Mouse (Mus musculus) lung, embryonic 15.5 days (tissue): ENCODE measurements around the gene Trafd1. TPM values are rescaled to one million over a fixed set of nuclear protein-coding genes. Genes with fewer than 3 reads are reported as not detected.

Experiments used
- ATAC-seq: fragments of 200-750 bp; cut with Nextera tagmentation; 2 replicates; pipeline ENCODE4 v1.8.0; 2017; ENCODE audit warnings: moderate number of reproducible peaks, borderline replicate concordance; ENCODE audit not compliant: low FRiP score, low TSS enrichment; ENCODE audit errors: extremely low read depth
- H3K27ac ChIP-seq: fragments of 300-500 bp; sonication (generic); 2 replicates; pipeline ENCODE4 v1.5.1; 2015; ENCODE audit warnings: moderate library complexity, mild to moderate bottlenecking, inconsistent platforms
- H3K27me3 ChIP-seq: fragments of 300-500 bp; sonication (generic); 2 replicates; pipeline ENCODE4 v1.6.1; 2015; ENCODE audit warnings: inconsistent platforms
- H3K36me3 ChIP-seq: fragments of 300-500 bp; sonication (generic); 2 replicates; pipeline ENCODE4 v1.6.1; 2015; ENCODE audit warnings: inconsistent platforms
- H3K4me1 ChIP-seq: fragments of 300-500 bp; sonication (generic); 2 replicates; pipeline ENCODE4 v1.6.1; 2015; ENCODE audit warnings: inconsistent platforms
- H3K4me2 ChIP-seq: fragments of 300-500 bp; sonication (generic); 2 replicates; pipeline ENCODE4 v1.6.1; 2015; ENCODE audit warnings: inconsistent platforms, mild to moderate bottlenecking, moderate library complexity
- H3K4me3 ChIP-seq: fragments of 300-500 bp; sonication (generic); 2 replicates; pipeline ENCODE4 v1.5.1; 2015; ENCODE audit warnings: mild to moderate bottlenecking, inconsistent platforms
- H3K9ac ChIP-seq: fragments of 300-500 bp; sonication (generic); 2 replicates; pipeline ENCODE4 v1.6.1; 2015; ENCODE audit warnings: inconsistent platforms
- H3K9me3 ChIP-seq: fragments of 300-500 bp; sonication (generic); 2 replicates; pipeline ENCODE4 v1.6.1; 2016; ENCODE audit warnings: inconsistent platforms
- WGBS: fragments of 180-500 bp; shearing (Covaris S2); methylation state at CpG from one replicate; pipeline ENCODE4 v1.1.7; 2015; 5-methylcytosine and 5-hydroxymethylcytosine counted together
- polyA plus RNA-seq: library from polyadenylated mRNA; unstranded; fragments of >200 nt; fragmentation: Nextera tagmentation; extraction: Ambion mirVana; gene quantifications from 2 replicates; pipeline ENCODE4 v1.2.1, GENCODE M21; 2015

Gene Trafd1
- polyA plus RNA-seq, 1 experiment from 2014 or later, result 77.6 TPM

DNA sequence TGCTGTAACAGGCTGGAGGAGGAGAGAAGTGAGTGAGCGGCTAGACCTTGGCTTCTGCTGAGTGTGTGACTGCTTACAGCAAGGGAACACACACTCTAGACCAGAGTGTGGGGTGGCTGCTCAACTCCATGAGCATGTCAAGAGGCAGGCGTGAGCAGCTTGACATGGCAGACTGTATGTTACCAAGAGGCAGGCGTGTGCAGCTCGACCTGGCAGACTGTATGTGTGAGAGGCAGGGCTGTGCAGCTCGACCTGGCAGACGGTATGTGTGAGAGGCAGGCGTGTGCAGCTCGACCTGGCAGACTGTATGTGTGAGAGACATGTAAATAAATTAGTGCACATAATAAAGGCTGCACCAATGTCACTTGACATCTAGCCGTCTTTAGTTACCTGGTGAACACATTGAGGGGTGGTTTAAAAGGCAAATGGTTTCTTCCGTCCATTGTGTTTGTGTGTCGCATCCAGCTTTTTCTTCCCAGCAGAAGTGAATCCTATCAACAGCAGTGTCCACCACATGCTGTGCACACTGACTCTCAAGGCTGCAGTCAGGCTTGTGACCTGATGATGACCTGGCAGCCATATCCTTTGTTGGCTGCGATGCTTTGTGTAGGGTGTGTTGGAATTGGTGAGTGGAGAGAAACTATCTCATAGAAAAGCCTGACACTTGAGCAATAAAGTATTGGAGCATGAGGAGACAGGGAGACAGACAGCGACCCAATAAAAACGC, 59.2 kb downstream of the Trafd1 start:
- no peak for ATAC-seq
- 85% methylated on average over 14 of the region's 14 CpGs for WGBS
- no peak overlapping the region for H3K9ac ChIP-seq
- H3K36me3 ChIP-seq, result peaks cover 69% of the 10 kb centered on the region
- no peak overlapping the region for H3K4me3 ChIP-seq
- no peaks in the 10 kb centered on the region for H3K4me1 ChIP-seq
- no peak overlapping the region for H3K27ac ChIP-seq
- no peaks in the 10 kb centered on the region for H3K9me3 ChIP-seq
- H3K27me3 ChIP-seq, result no peaks in the 10 kb centered on the region
- H3K4me2 ChIP-seq, result no peak overlapping the region

Other genes with a start within 250 kb of the Trafd1 start
- 20.8 and 21.3 TPM in 2 replicates for gene Ptpn11, start 194.2 kb downstream of the Trafd1 start, polyA plus RNA-seq
- gene Rpl6, start 181.2 kb downstream of the Trafd1 start, polyA plus RNA-seq, result 563 and 602 TPM in 2 replicates
- gene Hectd4, start 165.4 kb downstream of the Trafd1 start, polyA plus RNA-seq, result 4.4 and 4.7 TPM in 2 replicates
- 38.0 and 39.4 TPM in 2 replicates for gene Naa25, start 12.3 kb upstream of the Trafd1 start, polyA plus RNA-seq
- gene Tmem116, start 66.3 kb upstream of the Trafd1 start, polyA plus RNA-seq, result 1.8 and 2.3 TPM in 2 replicates
- gene Erp29, start 66.9 kb upstream of the Trafd1 start, polyA plus RNA-seq, result 146 and 149 TPM in 2 replicates
- not detected in 2 replicates for gene Adam1b, start 117.8 kb upstream of the Trafd1 start, polyA plus RNA-seq
- 1.1 and 1.5 TPM in 2 replicates for gene Adam1a, start 159.8 kb upstream of the Trafd1 start, polyA plus RNA-seq
- not detected in 2 replicates for gene Gm42878, start 159.8 kb upstream of the Trafd1 start, polyA plus RNA-seq
- 48.2 and 49.2 TPM in 2 replicates for gene Mapkapk5, start 160.3 kb upstream of the Trafd1 start, polyA plus RNA-seq
- 319 and 330 TPM in 2 replicates for gene Aldh2, start 208.2 kb upstream of the Trafd1 start, polyA plus RNA-seq
- gene Acad12, start 233.3 kb upstream of the Trafd1 start, polyA plus RNA-seq, result 2.5 and 2.9 TPM in 2 replicates